Mouse (Mus musculus) mesoderm, embryonic 11.5 days (tissue): Measurements from ENCODE around the gene Gnmt.

Source experiments
- DNase-seq: peaks from one replicate; pipeline ENCODE4 v3.0.0-alpha.2; 2012; ENCODE audit warnings: low read depth, low spot score

Gnmt gene

GRCm38 (mm10) chr17:46703971-46704886 lies 24.7 kb downstream of the Gnmt start:
- no peak for DNase-seq

GRCm38 (mm10) chr17:46702506-46702905 lies 26.5 kb downstream of the Gnmt start:
- DNase-seq, result no peak

DNA sequence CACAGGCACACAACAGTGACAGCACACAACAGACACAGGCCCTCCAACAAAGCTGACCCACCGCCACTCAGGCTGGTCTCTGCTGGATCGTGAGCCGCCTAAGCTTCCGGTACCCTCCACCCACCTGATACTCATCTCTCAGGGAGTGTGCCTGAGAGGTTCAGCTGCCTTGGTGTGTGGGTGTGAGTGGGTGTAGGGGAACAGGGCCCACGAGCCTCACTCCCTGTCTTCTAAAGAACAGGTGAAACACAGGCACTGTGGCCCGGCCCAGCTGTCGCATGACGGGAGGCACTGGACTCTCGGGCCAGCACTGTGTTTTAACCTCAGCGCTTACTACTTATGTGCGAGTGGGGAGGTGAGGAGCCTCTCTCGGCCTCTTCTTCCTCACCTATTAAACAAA lies 26.9 kb downstream of the Gnmt start:
- DNase-seq, result no peak

DNA sequence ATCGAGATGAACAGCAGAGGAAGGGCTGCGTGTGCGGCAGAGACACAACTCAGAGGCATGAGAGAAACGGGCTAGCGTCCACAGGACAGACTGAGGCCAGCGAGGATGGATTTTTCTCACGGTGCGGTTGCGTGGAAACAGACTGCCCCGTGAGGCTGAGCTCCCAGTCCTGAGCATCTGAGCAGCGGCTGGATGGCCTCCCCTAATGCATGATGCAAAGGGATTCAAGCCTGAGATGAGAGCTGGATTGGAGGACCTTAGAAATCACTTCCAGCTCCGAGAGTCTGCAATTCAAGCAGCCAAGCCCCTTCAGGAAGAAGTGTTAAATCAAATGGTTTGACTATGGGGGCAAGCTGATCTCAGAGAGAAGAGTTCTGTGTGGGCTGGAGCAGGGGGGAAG lies 27.5 kb downstream of the Gnmt start:
- DNase-seq, result no peak

- DNase-seq, result no peak
These were observed 29.1 kb downstream of the Gnmt start for GRCm38 (mm10) chr17:46699912-46700311.

GRCm38 (mm10) chr17:46699245-46699644 lies 29.7 kb downstream of the Gnmt start:
- DNase-seq, result no peak

GRCm38 (mm10) chr17:46698515-46698914 lies 30.5 kb downstream of the Gnmt start:
- no peak for DNase-seq

- no peak for DNase-seq
These were observed 34.4 kb downstream of the Gnmt start for GRCm38 (mm10) chr17:46694517-46695063.

DNA sequence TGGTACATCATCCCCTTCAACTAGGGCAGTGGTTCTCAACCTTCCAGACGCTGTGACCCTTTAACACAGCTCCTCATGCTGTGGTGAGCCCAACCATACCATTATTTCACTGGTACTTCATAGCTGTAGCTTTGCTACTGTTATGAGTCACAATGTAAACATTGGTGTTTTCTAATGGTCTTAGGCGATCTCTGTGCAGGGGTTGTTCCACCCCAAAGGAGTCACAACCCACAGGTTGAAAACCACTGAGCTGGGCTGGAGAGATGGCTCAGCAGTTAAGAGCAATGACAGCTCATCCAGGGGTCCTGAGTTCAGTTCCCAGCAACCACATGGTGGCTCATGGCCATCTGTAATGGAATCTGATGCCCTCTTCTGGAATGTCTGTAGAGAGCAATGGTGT lies 37.6 kb downstream of the Gnmt start:
- DNase-seq, result no peak

DNA sequence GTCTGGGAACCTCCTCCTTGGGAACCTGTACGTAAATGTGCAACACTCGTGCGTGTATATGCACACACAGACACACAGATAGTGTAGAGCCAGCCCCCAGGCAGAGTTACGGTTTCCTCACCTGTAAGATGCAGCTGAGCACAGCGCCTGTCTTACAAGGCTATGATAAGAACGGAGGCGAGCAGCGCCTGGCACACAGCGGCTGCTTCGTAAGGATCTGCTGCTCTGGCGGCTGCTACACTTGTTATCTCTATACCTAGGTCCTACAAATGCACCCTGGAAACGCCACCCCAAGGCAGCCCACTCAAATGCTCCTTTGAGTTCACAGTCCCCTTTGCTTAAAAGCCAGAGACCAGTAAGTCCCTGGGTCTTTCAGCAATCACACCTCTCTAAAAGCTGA lies 38.3 kb downstream of the Gnmt start:
- no peak for DNase-seq

GRCm38 (mm10) chr17:46685913-46686312 lies 43.1 kb downstream of the Gnmt start:
- no peak for DNase-seq

DNA sequence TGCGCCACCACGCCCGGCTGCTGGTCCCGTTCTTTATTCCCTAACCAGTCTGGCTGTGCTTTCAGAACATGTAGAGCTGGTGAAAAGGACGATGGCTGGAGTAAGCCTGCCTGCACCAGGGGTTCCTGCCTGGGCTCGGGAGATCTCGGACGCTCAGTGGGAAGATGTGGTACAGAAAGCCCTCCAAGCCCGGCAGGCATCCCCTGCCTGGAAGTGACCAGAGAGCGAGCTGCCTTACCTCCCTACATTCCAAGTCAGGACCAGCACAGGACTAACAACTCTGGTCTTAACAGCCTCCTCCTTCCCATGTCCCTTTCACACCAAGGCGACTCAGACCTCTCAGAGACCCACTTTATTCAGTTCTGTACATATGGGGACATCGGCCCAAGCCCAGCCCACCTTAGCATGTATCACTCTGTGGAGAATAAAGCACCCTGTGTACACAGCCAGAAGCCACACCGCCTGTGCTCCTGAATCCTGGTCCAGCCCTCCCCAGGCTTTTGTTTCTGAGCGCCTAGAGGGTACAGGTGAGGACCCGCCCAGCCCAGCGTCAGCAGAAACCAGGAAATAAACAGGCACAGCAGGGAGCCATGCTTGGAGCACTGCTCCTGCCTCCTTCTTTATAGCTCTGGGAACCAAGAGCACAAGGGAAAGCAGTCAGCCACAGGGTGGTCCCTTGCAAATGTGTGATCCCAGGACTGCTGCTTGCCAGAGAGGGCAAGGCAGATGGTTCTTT lies 46.1 kb downstream of the Gnmt start:
- DNase-seq, result no peak

GRCm38 (mm10) chr17:46681466-46682118 lies 47.4 kb downstream of the Gnmt start:
- no peak for DNase-seq

GRCm38 (mm10) chr17:46680760-46681373 lies 48.1 kb downstream of the Gnmt start, which contains the start of gene Klhdc3:
Gene Klhdc3 (minus strand): TSS chr17:46680914.
- DNase-seq, result peak; percentile 98

DNA sequence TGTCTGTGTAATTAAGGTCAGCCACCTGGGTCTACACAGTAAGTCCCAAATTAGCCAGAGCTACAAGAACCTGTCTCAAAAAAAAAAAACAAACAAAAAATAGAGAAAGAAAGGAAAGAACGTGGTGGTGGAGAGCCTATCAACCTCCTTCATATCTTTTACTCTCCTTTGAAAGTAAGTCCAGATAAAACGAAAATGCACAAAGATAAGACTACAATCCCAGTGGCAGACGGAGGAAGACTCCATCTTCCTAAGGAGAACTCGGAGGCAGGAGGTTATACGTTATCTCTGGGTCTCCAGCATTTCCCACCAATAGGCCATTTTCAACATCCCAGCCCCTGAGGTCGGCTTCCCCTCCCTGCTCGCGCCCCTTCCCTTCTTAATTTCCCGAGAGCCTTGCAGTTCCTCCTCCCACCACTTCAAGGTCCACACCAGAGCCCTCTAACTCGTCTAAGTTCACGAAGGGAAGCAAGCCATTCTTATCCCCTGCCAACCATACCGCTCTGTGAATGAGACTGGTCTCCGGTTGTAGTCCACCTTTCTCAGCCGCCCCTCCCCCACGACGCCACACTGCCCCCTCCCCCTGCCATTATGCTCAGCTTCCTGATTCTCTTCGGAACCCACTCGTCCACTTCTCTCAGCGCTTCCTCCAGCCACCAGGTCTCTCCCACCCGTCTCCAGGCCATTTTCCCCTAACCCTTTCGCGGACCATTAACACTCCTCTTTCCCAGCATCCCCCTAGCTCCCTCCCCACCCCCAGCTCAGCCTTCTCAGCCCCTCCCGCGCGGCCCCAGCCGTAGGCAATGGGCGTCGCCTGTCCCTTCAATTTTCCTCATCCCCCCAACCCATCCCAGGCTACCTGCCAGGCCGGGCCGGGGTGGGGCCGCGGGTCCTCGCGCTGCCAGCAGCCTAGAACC lies 48.9 kb downstream of the Gnmt start:
- peak; percentile 62 for DNase-seq

DNA sequence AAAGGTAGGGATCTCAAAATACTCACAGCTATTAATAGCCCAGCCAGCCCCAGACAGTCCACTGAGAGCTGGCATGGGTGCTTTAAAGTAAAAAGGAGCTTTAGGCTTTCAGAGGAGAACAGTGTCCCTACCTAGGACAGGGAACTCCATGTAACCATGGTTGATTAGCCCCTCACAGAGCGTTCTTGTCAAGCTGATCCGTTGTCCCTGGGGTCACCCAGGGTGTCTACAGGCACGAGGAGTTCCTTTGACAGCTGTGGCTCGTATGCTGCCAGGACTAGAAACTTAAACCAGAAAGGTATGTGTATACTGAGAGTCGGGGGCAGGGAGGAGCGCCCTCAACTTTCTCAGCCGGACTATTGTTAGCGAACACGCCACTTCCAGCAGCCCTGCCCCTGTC lies 50.1 kb downstream of the Gnmt start:
- DNase-seq, result no peak

GRCm38 (mm10) chr17:46678416-46678815 lies 50.6 kb downstream of the Gnmt start, which contains the start of gene Mea1:
Gene Mea1 (plus strand): TSS chr17:46678793.
- DNase-seq, result no peak
